ENCODE assay signal across 32 mouse cellular contexts in genomic region chr4:33494377-33494776, GRCm38 (mm10).
"Had no signal": no experiment of that assay in that cellular context is flagged by ENCODE, and none has a peak within 500 bp of the region (broad histone marks: within the 10 kb centered on the region; RNA-seq: fewer than 3 reads in every experiment).

No protein-coding gene starts in this region.

- H3K36me3 ChIP-seq: heart, embryonic 10.5 days; heart, embryonic 12.5 days; heart, embryonic 13.5 days; heart, embryonic 15.5 days; hindbrain, embryonic 12.5 days; hindbrain, embryonic 15.5 days; intestine, embryonic 15.5 days; kidney, embryonic 15.5 days had no signal

- H3K27me3 ChIP-seq: heart, embryonic 12.5 days; heart, embryonic 13.5 days; heart, embryonic 15.5 days; hindbrain, embryonic 12.5 days; hindbrain, embryonic 13.5 days; hindbrain, embryonic 15.5 days; intestine, embryonic 15.5 days; kidney, embryonic 15.5 days had no signal

- DNase-seq: heart, postnatal 10 days; heart, postnatal 14 days; heart, postnatal 36 days; heart, postnatal 4 days; kidney, adult 11 months; kidney, adult 18-20 months; kidney, adult 2 months; kidney, adult 8-10 months; kidney, adult 9 months; kidney, postnatal 10 days; kidney, postnatal 14 days; kidney, postnatal 25 days; kidney, postnatal 36 days; kidney, postnatal 4 days; layer of hippocampus, adult 9-11 months; layer of hippocampus, postnatal 36 days had no signal

- ATAC-seq: hindbrain, embryonic 16.5 days; hindbrain, postnatal 0 days; inflammation-experienced regulatory T-cells, adult 6 months; intestine, embryonic 15.5 days; intestine, embryonic 16.5 days; intestine, postnatal 0 days had no signal

- H3K9me3 ChIP-seq: heart, embryonic 10.5 days; heart, embryonic 12.5 days; heart, embryonic 13.5 days; hindbrain, embryonic 10.5 days; hindbrain, embryonic 12.5 days; hindbrain, embryonic 15.5 days; intestine, embryonic 15.5 days; kidney, embryonic 15.5 days had no signal

- H3K4me1 ChIP-seq: kidney, embryonic 15.5 days had no signal

- H3K4me3 ChIP-seq: heart, embryonic 10.5 days; heart, embryonic 12.5 days; heart, embryonic 13.5 days; heart, embryonic 15.5 days; hindbrain, embryonic 10.5 days; hindbrain, embryonic 12.5 days; hindbrain, embryonic 13.5 days; hindbrain, embryonic 15.5 days; intestine, embryonic 15.5 days; kidney, embryonic 15.5 days; layer of hippocampus, adult 2 months had no signal
